Mouse (Mus musculus) thymus, adult 2 months (tissue): ENCODE measurements around the gene Nvl. TPM values are rescaled to one million over a fixed set of nuclear protein-coding genes. Genes with fewer than 3 reads are reported as not detected.

ENCODE experiments used
- DNase-seq: peaks from one replicate; pipeline ENCODE4 v3.0.0; 2021
- H3K27ac ChIP-seq: fragments of 200-500 bp; 2 replicates; pipeline ENCODE4 v1.5.1; 2012; ENCODE audit warnings: low read length, control low read depth; ENCODE audit not compliant: control insufficient read depth, insufficient read depth
- H3K27me3 ChIP-seq: fragments of 200-500 bp; 2 replicates; pipeline ENCODE4 v1.6.1; 2012; ENCODE audit warnings: mild to moderate bottlenecking, low read length, moderate library complexity, mixed read lengths; ENCODE audit not compliant: control insufficient read depth, insufficient read depth
- H3K36me3 ChIP-seq: fragments of 200-500 bp; 2 replicates; pipeline ENCODE4 v1.6.1; 2012; ENCODE audit warnings: mild to moderate bottlenecking, low read length, moderate library complexity; ENCODE audit not compliant: control insufficient read depth, insufficient read depth
- H3K4me1 ChIP-seq: fragments of 200-500 bp; replicated peaks from 2 replicates; pipeline ENCODE4 v1.6.1; 2012; ENCODE audit warnings: low read length; ENCODE audit not compliant: control insufficient read depth, insufficient read depth
- H3K4me3 ChIP-seq: fragments of 200-500 bp; 2 replicates; pipeline ENCODE4 v1.5.1; 2012; ENCODE audit warnings: mild to moderate bottlenecking, low read length, control low read depth, moderate library complexity; ENCODE audit not compliant: control insufficient read depth, insufficient read depth
- CTCF ChIP-seq: fragments of 200-500 bp; IDR thresholded peaks from 2 replicates; pipeline ENCODE4 v1.5.1; 2012; ENCODE audit warnings: mild to moderate bottlenecking, control low read depth, low read length, moderate library complexity, borderline replicate concordance; ENCODE audit not compliant: control insufficient read depth, poor library complexity, insufficient read depth; ENCODE audit errors: extremely low read depth
- POLR2A ChIP-seq: fragments of 200-500 bp; IDR thresholded peaks from 2 replicates; pipeline ENCODE4 v1.6.1; 2012; ENCODE audit warnings: mild to moderate bottlenecking, low read length, control low read depth, moderate library complexity; ENCODE audit not compliant: control insufficient read depth, poor library complexity, insufficient read depth; ENCODE audit errors: extremely low read depth
- WGBS: fragments of 180-500 bp; shearing (Covaris S2); methylation state at CpG from one replicate; pipeline ENCODE4 v1.1.7; 2018; 5-methylcytosine and 5-hydroxymethylcytosine counted together
- polyA plus RNA-seq: library from polyadenylated mRNA; depleted of rRNA; stranded (reverse); fragments of >200 nt; gene quantifications from 2 replicates; pipeline ENCODE4 v1.2.3, GENCODE M21; 2012

The Nvl gene
- polyA plus RNA-seq, 1 experiment = 24.5 TPM

GRCm38 (mm10) chr1:181084021-181084420, 60.0 kb downstream of the Nvl start:
- no peak overlapping the region for H3K4me3 ChIP-seq
- H3K36me3 ChIP-seq = no peaks in the 10 kb centered on the region
- no peak for DNase-seq
- H3K27me3 ChIP-seq = no peaks in the 10 kb centered on the region
- no peaks in the 10 kb centered on the region for H3K4me1 ChIP-seq
- no peak for TF ChIP-seq POLR2A
- TF ChIP-seq CTCF = no peak
- 49% methylated on average over 2 of the region's 2 CpGs for WGBS
- H3K27ac ChIP-seq = no peak overlapping the region

- H3K27ac ChIP-seq = no peak overlapping the region
- H3K36me3 ChIP-seq = no peaks in the 10 kb centered on the region
- no peak overlapping the region for H3K4me3 ChIP-seq
- no peak for DNase-seq
- H3K27me3 ChIP-seq = no peaks in the 10 kb centered on the region
- no peaks in the 10 kb centered on the region for H3K4me1 ChIP-seq
- TF ChIP-seq POLR2A (no peak), CTCF (no peak)
- 34% methylated on average over 5 of the region's 5 CpGs for WGBS
Observed at GRCm38 (mm10) chr1:181073075-181073474, 70.9 kb downstream of the Nvl start.

- H3K36me3 ChIP-seq = no peaks in the 10 kb centered on the region
- DNase-seq = no peak
- H3K27ac ChIP-seq = no peak overlapping the region
- H3K4me1 ChIP-seq = no peaks in the 10 kb centered on the region
- H3K4me3 ChIP-seq = no peak overlapping the region
- TF ChIP-seq CTCF = no peak
- no peak for TF ChIP-seq POLR2A
- no peaks in the 10 kb centered on the region for H3K27me3 ChIP-seq
- WGBS = 77% methylated on average over 11 of the region's 11 CpGs
Observed at GRCm38 (mm10) chr1:181069671-181070070, 74.3 kb downstream of the Nvl start.

GRCm38 (mm10) chr1:181068344-181068743, 75.7 kb downstream of the Nvl start:
- WGBS = 83% methylated on average over 1 of the region's 1 CpGs
- TF ChIP-seq CTCF (no peak), POLR2A (no peak)

GRCm38 (mm10) chr1:181064648-181065047, 79.4 kb downstream of the Nvl start:
- Histone ChIP-seq H3K27me3 (no peaks in the 10 kb centered on the region), H3K36me3 (no peaks in the 10 kb centered on the region), H3K27ac (no peak overlapping the region), H3K4me3 (no peak overlapping the region), H3K4me1 (no peaks in the 10 kb centered on the region)
- DNase-seq = no peak
- 85% methylated on average over 6 of the region's 6 CpGs for WGBS
- no peak for TF ChIP-seq CTCF
- no peak for TF ChIP-seq POLR2A

More at GRCm38 (mm10) chr1:181068344-181068743, 75.7 kb downstream of the Nvl start:
- no peaks in the 10 kb centered on the region for H3K36me3 ChIP-seq
- no peaks in the 10 kb centered on the region for H3K4me1 ChIP-seq
- no peak overlapping the region for H3K27ac ChIP-seq
- DNase-seq = no peak
- H3K27me3 ChIP-seq = no peaks in the 10 kb centered on the region
- no peak overlapping the region for H3K4me3 ChIP-seq

GRCm38 (mm10) chr1:181063991-181064390, 80.0 kb downstream of the Nvl start:
- H3K4me1 ChIP-seq = no peaks in the 10 kb centered on the region

GRCm38 (mm10) chr1:181061784-181062485, 82.1 kb downstream of the Nvl start:
- H3K36me3 ChIP-seq = no peaks in the 10 kb centered on the region
- H3K27ac ChIP-seq = no peak overlapping the region
- no peak for DNase-seq
- TF ChIP-seq CTCF = no peak
- no peak for TF ChIP-seq POLR2A
- H3K4me3 ChIP-seq = no peak overlapping the region
- H3K4me1 ChIP-seq = no peaks in the 10 kb centered on the region
- no peaks in the 10 kb centered on the region for H3K27me3 ChIP-seq
- WGBS = 84% methylated on average over 3 of the region's 3 CpGs

More at GRCm38 (mm10) chr1:181063991-181064390, 80.0 kb downstream of the Nvl start:
- no peaks in the 10 kb centered on the region for H3K36me3 ChIP-seq
- 84% methylated on average over 2 of the region's 2 CpGs for WGBS
- DNase-seq = no peak
- H3K27me3 ChIP-seq = no peaks in the 10 kb centered on the region
- no peak overlapping the region for H3K4me3 ChIP-seq
- TF ChIP-seq POLR2A = no peak
- no peak for TF ChIP-seq CTCF
- no peak overlapping the region for H3K27ac ChIP-seq
